Mouse (Mus musculus): ENCODE measurements around the gene Nup107.

- TF ChIP-seq CTCF (IDR thresholded peaks at IDR 0.05; ENCODE audit: borderline replicate concordance, extremely low read depth, insufficient read depth, insufficient read length) (no peak), POLR2A (IDR thresholded peaks at IDR 0.05; ENCODE audit: borderline replicate concordance, extremely low read depth, insufficient read depth, insufficient read length, poor library complexity, severe bottlenecking) (no peak)
Observed at GRCm38 (mm10) chr10:117701034-117701829, 91.3 kb downstream of the Nup107 start.
